Mouse (Mus musculus): ENCODE results near the gene Siglec1. TPM values are rescaled to one million over a fixed set of nuclear protein-coding genes. Genes with fewer than 3 reads are reported as not detected.

Siglec1 gene
- polyA plus RNA-seq, 1 experiment from 2014 or later, result 0.33 TPM

DNA sequence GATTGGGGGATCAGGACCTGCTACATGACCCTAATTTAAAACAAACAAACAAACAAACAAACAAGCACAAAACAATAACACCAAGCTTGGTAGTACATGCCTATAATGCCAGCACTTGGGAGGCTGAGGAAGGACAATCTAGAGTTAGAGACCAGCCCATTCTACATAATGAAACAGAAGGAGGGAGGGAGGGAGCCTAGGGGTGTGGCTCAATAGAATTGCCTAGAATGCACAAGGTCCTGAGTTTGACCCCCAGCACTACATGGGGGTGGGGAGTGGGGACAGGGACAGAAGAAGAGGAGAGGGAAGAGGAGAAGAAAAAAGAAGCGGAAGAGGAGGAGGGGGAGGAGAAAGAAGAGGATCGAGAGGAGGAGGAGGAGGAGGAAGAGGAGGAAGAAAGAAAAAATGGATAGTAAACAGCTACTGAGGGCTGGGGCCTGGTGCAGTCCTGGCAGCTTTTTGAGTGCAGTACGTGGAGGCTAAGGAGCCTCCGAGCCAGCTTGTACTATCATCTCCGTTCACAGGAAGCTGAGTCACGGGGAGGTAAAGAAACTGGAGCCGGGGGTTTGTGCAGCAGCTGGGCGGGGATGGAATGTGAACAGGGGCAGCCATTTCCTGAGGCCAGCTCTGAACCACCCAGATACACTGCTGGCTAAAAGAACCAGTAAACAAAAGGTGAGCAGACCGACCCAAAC lies 9.7 kb upstream of the Siglec1 start:
- ATAC-seq (ENCODE audit: extremely low read depth, insufficient number of reproducible peaks, low FRiP score, low TSS enrichment), result peak; percentile 72
- no peaks in the 10 kb centered on the region for H3K36me3 ChIP-seq
- H3K9ac ChIP-seq, result peak overlapping the region; percentile 58
- H3K4me2 ChIP-seq, result peak overlapping the region; percentile 53
- no peaks in the 10 kb centered on the region for H3K9me3 ChIP-seq
- H3K4me1 ChIP-seq, result peaks cover 17% of the 10 kb centered on the region
- peak overlapping the region; percentile 86 for H3K27ac ChIP-seq (replicated peaks)
- WGBS, result 14% methylated on average over 9 of the region's 9 CpGs
- 0 out of 2 replicates have a peak overlapping the region, but pooled peaks have one; percentile 10 for H3K4me3 ChIP-seq
- no peaks in the 10 kb centered on the region for H3K27me3 ChIP-seq (replicated peaks)

GRCm38 (mm10) chr2:131094823-131095222 lies 8.3 kb upstream of the Siglec1 start:
- Histone ChIP-seq H3K27me3 (replicated peaks) (no peaks in the 10 kb centered on the region), H3K4me3 (no peak overlapping the region), H3K4me2 (no peak overlapping the region), H3K4me1 (peaks cover 17% of the 10 kb centered on the region), H3K9me3 (no peaks in the 10 kb centered on the region), H3K36me3 (no peaks in the 10 kb centered on the region), H3K9ac (no peak overlapping the region), H3K27ac (replicated peaks) (no peak overlapping the region)
- 0% methylated on average over 1 of the region's 1 CpGs for WGBS
- ATAC-seq (ENCODE audit: extremely low read depth, insufficient number of reproducible peaks, low FRiP score, low TSS enrichment), result no peak

GRCm38 (mm10) chr2:131093577-131093976 lies 7.0 kb upstream of the Siglec1 start:
- no peak overlapping the region for H3K27ac ChIP-seq (replicated peaks)
- H3K4me3 ChIP-seq, result no peak overlapping the region
- H3K27me3 ChIP-seq (replicated peaks), result no peaks in the 10 kb centered on the region
- H3K9me3 ChIP-seq, result no peaks in the 10 kb centered on the region
- WGBS, result 77% methylated on average over 5 of the region's 5 CpGs
- H3K4me1 ChIP-seq, result peaks cover 17% of the 10 kb centered on the region
- H3K36me3 ChIP-seq, result no peaks in the 10 kb centered on the region
- no peak for ATAC-seq (ENCODE audit: extremely low read depth, insufficient number of reproducible peaks, low FRiP score, low TSS enrichment)
- H3K9ac ChIP-seq, result no peak overlapping the region
- H3K4me2 ChIP-seq, result no peak overlapping the region

GRCm38 (mm10) chr2:131090852-131091251 lies 4.3 kb upstream of the Siglec1 start:
- no peak overlapping the region for H3K4me3 ChIP-seq
- peak overlapping the region; percentile 15; the same call in 1 of the 2 replicates for H3K27ac ChIP-seq (replicated peaks)
- WGBS, result 64% methylated on average over 3 of the region's 3 CpGs
- no peak overlapping the region for H3K9ac ChIP-seq
- H3K27me3 ChIP-seq (replicated peaks), result no peaks in the 10 kb centered on the region
- H3K9me3 ChIP-seq, result no peaks in the 10 kb centered on the region
- H3K36me3 ChIP-seq, result no peaks in the 10 kb centered on the region
- H3K4me1 ChIP-seq, result peaks cover 2% of the 10 kb centered on the region; the same call in 1 of the 2 replicates
- ATAC-seq (ENCODE audit: extremely low read depth, insufficient number of reproducible peaks, low FRiP score, low TSS enrichment), result no peak
- no peak overlapping the region for H3K4me2 ChIP-seq

DNA sequence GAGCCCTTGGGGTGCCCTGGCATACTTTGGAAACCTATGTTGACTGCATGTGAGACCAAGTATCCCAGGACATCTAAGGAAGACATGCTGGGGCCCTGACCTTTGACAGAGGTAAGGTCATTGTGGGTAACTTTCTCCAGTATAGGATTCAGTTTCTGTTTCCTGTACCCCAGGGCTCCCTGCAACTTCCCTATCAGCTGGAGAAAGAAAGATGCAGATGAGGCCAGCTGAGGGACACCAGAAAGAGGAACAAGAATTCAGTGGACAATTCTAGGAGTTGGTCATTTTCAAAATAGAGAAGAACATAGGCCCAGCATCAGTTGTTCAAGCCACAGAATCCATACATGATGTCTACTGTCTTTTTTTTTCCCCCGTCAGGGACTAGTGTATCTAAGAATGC lies 3.1 kb upstream of the Siglec1 start:
- no peak for ATAC-seq (ENCODE audit: extremely low read depth, insufficient number of reproducible peaks, low FRiP score, low TSS enrichment)
- no peak overlapping the region for H3K9ac ChIP-seq
- no peaks in the 10 kb centered on the region for H3K36me3 ChIP-seq
- H3K4me2 ChIP-seq, result no peak overlapping the region
- H3K27me3 ChIP-seq (replicated peaks), result peaks cover 3% of the 10 kb centered on the region; the same call in 1 of the 2 replicates
- H3K9me3 ChIP-seq, result no peaks in the 10 kb centered on the region
- H3K27ac ChIP-seq (replicated peaks), result no peak overlapping the region
- H3K4me1 ChIP-seq, result no peaks in the 10 kb centered on the region
- no peak overlapping the region for H3K4me3 ChIP-seq
- WGBS, result 80% methylated on average over 1 of the region's 1 CpGs

DNA sequence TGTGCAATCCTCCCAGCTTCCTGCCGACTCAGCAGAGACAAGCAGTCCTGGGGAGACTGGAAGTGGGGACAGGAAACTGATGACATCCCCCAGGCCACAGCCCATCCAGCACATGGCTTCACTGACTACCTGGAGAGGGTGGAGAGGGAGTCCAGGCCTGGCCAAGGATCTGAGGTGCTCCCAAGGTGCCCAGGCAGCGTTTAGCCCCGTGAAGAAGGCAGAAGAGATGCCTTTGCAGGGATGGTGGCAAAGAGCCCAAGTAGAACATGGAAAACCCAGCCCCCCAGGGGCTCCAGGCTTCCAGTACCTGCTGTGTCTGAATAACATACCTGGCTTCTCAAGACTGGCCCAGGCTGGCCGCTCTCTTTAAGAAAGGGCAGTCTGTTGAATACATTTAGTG lies 2.0 kb upstream of the Siglec1 start:
- no peak overlapping the region for H3K4me2 ChIP-seq
- no peaks in the 10 kb centered on the region for H3K36me3 ChIP-seq
- H3K4me3 ChIP-seq, result no peak overlapping the region
- H3K9ac ChIP-seq, result no peak overlapping the region
- peaks cover 3% of the 10 kb centered on the region; the same call in 1 of the 2 replicates for H3K27me3 ChIP-seq (replicated peaks)
- H3K9me3 ChIP-seq, result no peaks in the 10 kb centered on the region
- no peak overlapping the region for H3K27ac ChIP-seq (replicated peaks)
- H3K4me1 ChIP-seq, result no peaks in the 10 kb centered on the region
- no peak for ATAC-seq (ENCODE audit: extremely low read depth, insufficient number of reproducible peaks, low FRiP score, low TSS enrichment)
- WGBS, result 68% methylated on average over 4 of the region's 4 CpGs

GRCm38 (mm10) chr2:131084206-131084605 lies 2.4 kb downstream of the Siglec1 start:
- Histone ChIP-seq H3K9ac (no peak overlapping the region), H3K9me3 (no peaks in the 10 kb centered on the region), H3K4me3 (no peak overlapping the region), H3K4me1 (no peaks in the 10 kb centered on the region), H3K4me2 (no peak overlapping the region), H3K27ac (replicated peaks) (no peak overlapping the region), H3K27me3 (replicated peaks) (peaks cover 10% of the 10 kb centered on the region), H3K36me3 (no peaks in the 10 kb centered on the region)
- 69% methylated on average over 4 of the region's 4 CpGs for WGBS
- no peak for ATAC-seq (ENCODE audit: extremely low read depth, insufficient number of reproducible peaks, low FRiP score, low TSS enrichment)

DNA sequence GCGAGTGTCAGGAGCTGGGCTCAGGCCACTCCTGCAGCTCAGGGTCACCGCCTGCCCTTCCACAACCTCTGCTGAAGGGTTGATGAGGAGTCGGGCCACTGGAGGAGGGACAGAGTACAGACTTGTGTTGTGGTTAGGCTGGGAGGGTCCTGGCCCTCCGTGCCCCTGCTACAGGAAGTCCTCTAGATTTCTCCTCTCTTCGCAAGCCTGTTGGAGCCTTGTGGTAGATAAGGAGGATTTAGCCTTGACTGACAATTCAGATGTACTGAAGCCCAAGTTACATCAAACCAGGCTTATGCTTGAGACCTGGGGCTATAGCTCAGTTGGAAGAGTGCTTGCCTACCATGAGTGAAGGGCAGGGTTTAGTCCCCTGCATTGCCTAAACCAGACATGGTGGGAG lies 6.1 kb downstream of the Siglec1 start:
- Histone ChIP-seq H3K4me2 (no peak overlapping the region), H3K4me3 (no peak overlapping the region), H3K27ac (replicated peaks) (no peak overlapping the region), H3K9me3 (no peaks in the 10 kb centered on the region), H3K4me1 (no peaks in the 10 kb centered on the region), H3K36me3 (no peaks in the 10 kb centered on the region), H3K9ac (no peak overlapping the region), H3K27me3 (replicated peaks) (peaks cover 28% of the 10 kb centered on the region)
- no peak for ATAC-seq (ENCODE audit: extremely low read depth, insufficient number of reproducible peaks, low FRiP score, low TSS enrichment)
- 51% methylated on average over 5 of the region's 5 CpGs for whole genome bisulfite sequencing

DNA sequence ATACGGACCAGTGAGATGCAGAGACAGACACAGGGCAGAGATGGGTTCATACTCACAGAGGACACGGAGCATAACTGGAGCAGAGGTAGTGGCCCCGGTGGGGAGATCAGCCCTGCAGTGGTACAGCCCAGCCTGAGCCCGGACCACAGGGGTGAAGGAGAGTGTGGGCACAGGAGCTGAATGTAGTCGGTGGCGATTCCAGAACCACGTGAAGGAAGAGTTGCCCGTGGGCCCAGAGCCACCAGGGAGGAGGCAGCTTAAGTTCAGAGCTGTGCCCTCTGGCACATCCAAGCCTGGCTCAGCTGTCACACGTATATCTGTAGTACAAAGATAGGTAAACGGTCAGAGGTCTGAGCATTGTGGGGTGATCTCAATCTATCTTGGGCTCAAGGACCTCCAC lies 14.0 kb downstream of the Siglec1 start:
- Histone ChIP-seq H3K9ac (no peak overlapping the region), H3K4me1 (no peaks in the 10 kb centered on the region), H3K27ac (replicated peaks) (no peak overlapping the region), H3K4me2 (no peak overlapping the region), H3K4me3 (no peak overlapping the region), H3K27me3 (replicated peaks) (peaks cover 50% of the 10 kb centered on the region), H3K36me3 (no peaks in the 10 kb centered on the region), H3K9me3 (no peaks in the 10 kb centered on the region)
- ATAC-seq (ENCODE audit: extremely low read depth, insufficient number of reproducible peaks, low FRiP score, low TSS enrichment), result no peak
- 69% methylated on average over 10 of the region's 10 CpGs for WGBS

DNA sequence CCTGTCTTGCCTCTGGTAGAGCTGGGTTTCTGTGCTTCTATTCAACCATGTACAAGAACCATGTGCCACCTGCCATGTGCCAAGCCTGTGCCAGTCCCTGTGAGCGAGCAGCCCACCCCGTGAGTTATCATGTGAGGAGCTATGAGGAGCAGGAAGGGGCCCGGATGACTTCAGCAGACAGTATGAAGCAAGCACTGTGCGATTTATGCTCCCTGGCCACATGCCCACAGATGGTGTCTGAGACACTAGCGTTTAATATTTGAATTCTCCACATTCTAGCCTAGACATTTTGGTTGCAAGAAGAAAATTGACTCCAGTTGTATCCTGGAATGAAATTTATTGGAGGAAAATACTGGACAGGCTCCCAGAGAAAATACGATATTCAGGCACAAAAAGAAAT lies 19.1 kb downstream of the Siglec1 start:
- H3K27ac ChIP-seq (replicated peaks), result no peak overlapping the region
- no peak overlapping the region for H3K4me3 ChIP-seq
- H3K27me3 ChIP-seq (replicated peaks), result peaks cover 79% of the 10 kb centered on the region
- H3K36me3 ChIP-seq, result no peaks in the 10 kb centered on the region
- peaks cover 10% of the 10 kb centered on the region for H3K4me1 ChIP-seq
- ATAC-seq (ENCODE audit: extremely low read depth, insufficient number of reproducible peaks, low FRiP score, low TSS enrichment), result no peak
- no peak overlapping the region for H3K4me2 ChIP-seq
- no peak overlapping the region for H3K9ac ChIP-seq
- WGBS, result 61% methylated on average over 6 of the region's 6 CpGs
- no peaks in the 10 kb centered on the region for H3K9me3 ChIP-seq

- Histone ChIP-seq H3K36me3 (no peaks in the 10 kb centered on the region), H3K4me1 (peaks cover 22% of the 10 kb centered on the region), H3K27me3 (replicated peaks) (peaks cover 84% of the 10 kb centered on the region), H3K27ac (replicated peaks) (no peak overlapping the region), H3K9me3 (no peaks in the 10 kb centered on the region), H3K9ac (no peak overlapping the region), H3K4me3 (no peak overlapping the region), H3K4me2 (no peak overlapping the region)
- 65% methylated on average over 9 of the region's 9 CpGs for WGBS
- no peak for ATAC-seq (ENCODE audit: extremely low read depth, insufficient number of reproducible peaks, low FRiP score, low TSS enrichment)
Measured at GRCm38 (mm10) chr2:131066342-131066741, 20.2 kb downstream of the Siglec1 start.

- no peaks in the 10 kb centered on the region for H3K36me3 ChIP-seq
- WGBS, result 3% methylated on average over 27 of the region's 27 CpGs
- peak within 1 kb of the TSS; percentile 73 for H3K9ac ChIP-seq
- peaks cover 48% of the 10 kb centered on the region for H3K4me1 ChIP-seq
- peaks cover 58% of the 10 kb centered on the region for H3K27me3 ChIP-seq (replicated peaks)
- H3K27ac ChIP-seq (replicated peaks), result no peak within 1 kb of the TSS
- no peak for ATAC-seq (ENCODE audit: extremely low read depth, insufficient number of reproducible peaks, low FRiP score, low TSS enrichment)
- peak within 1 kb of the TSS; percentile 67 for H3K4me2 ChIP-seq
- no peaks in the 10 kb centered on the region for H3K9me3 ChIP-seq
- H3K4me3 ChIP-seq, result peak within 1 kb of the TSS; percentile 45
Measured at GRCm38 (mm10) chr2:131063404-131063864, 23.1 kb downstream of the Siglec1 start, which contains the start of gene Adam33. Gene Adam33, minus strand, starts transcription at chr2:131063814.
